Mouse (Mus musculus): ENCODE measurements at regions not wholly inside any gene's neighbourhood (a gene's known extent, or its start where the extent isn't known, plus 50 kb on each side); places are given as distances from the start of the nearest gene placed in this dataset.

DNA sequence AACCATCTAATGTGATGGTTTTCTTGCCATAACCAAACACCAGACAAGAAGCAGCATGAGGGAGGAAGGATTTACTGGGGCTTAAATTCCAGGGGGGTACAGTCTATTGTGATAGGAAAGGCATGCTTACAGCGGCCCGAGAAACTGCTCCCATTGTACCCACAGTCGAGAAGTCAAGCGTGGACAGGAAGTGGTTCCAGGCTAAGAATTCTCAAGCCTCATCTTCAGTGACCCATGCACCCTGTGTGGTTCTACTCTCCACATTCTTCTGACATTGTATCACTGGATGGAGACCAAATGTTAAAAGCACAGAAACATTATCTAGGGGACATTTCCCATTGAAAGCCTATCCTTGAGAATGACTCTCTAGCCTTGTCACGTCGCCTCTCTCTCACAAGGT, 90.8 kb upstream of the Dnajc19 start:
- TF ChIP-seq POLR2A (IDR thresholded peaks at IDR 0.05; ENCODE audit: low read depth, low read length) = no peak
- TF ChIP-seq CTCF (IDR thresholded peaks at IDR 0.05; ENCODE audit: extremely low read depth, insufficient read length, insufficient replicate concordance, low read depth, low read length) = no peak
- no peak overlapping the region for H3K27ac ChIP-seq (ENCODE audit: insufficient read depth, low read depth, low read length)
- H3K36me3 ChIP-seq (ENCODE audit: control insufficient read depth, insufficient read depth, low read length) = no peaks in the 10 kb centered on the region
- H3K4me1 ChIP-seq (ENCODE audit: control insufficient read depth, insufficient read depth, insufficient read length, low read length) = no peaks in the 10 kb centered on the region
- WGBS = 82% methylated on average over 6 of the region's 6 CpGs
- no peak overlapping the region for H3K4me3 ChIP-seq (ENCODE audit: low read depth, low read length)
- H3K27me3 ChIP-seq (ENCODE audit: control insufficient read depth, insufficient read depth, low read length) = no peaks in the 10 kb centered on the region

GRCm38 (mm10) chr3:34168087-34168486, 87.0 kb upstream of the Dnajc19 start:
- Histone ChIP-seq H3K4me3 (ENCODE audit: low read depth, low read length) (no peak overlapping the region), H3K36me3 (ENCODE audit: control insufficient read depth, insufficient read depth, low read length) (no peaks in the 10 kb centered on the region), H3K27me3 (ENCODE audit: control insufficient read depth, insufficient read depth, low read length) (no peaks in the 10 kb centered on the region), H3K27ac (ENCODE audit: insufficient read depth, low read depth, low read length) (no peak overlapping the region), H3K4me1 (ENCODE audit: control insufficient read depth, insufficient read depth, insufficient read length, low read length) (no peaks in the 10 kb centered on the region)
- WGBS = 80% methylated on average over 1 of the region's 1 CpGs
- no peak for TF ChIP-seq CTCF (IDR thresholded peaks at IDR 0.05; ENCODE audit: extremely low read depth, insufficient read length, insufficient replicate concordance, low read depth, low read length)
- TF ChIP-seq POLR2A (IDR thresholded peaks at IDR 0.05; ENCODE audit: low read depth, low read length) = no peak

DNA sequence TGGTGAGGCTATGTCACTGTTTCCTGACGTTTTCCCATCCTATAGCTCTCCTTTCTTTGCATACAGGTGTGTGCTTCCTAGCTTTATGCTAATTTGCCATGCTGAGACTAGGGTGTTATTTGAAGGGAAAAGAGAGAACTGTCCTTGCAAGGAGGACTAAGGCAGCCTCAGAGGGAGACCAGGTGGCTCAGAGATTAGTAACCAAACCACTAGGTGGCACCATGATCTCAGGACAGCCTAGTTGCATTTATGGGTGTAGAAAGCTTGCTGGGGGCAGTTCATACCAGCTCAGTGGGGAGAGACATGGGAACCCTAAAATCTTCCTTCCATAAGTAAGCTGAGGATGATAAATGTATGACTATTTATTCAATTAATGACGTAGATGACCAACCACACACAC, 68.9 kb upstream of the Dnajc19 start:
- Histone ChIP-seq H3K27me3 (ENCODE audit: control insufficient read depth, insufficient read depth, low read length) (no peaks in the 10 kb centered on the region), H3K27ac (ENCODE audit: insufficient read depth, low read depth, low read length) (no peak overlapping the region), H3K36me3 (ENCODE audit: control insufficient read depth, insufficient read depth, low read length) (no peaks in the 10 kb centered on the region), H3K4me1 (ENCODE audit: control insufficient read depth, insufficient read depth, insufficient read length, low read length) (no peaks in the 10 kb centered on the region), H3K4me3 (ENCODE audit: low read depth, low read length) (no peak overlapping the region)
- TF ChIP-seq CTCF (IDR thresholded peaks at IDR 0.05; ENCODE audit: extremely low read depth, insufficient read length, insufficient replicate concordance, low read depth, low read length) (no peak), POLR2A (IDR thresholded peaks at IDR 0.05; ENCODE audit: low read depth, low read length) (no peak)
- 53% methylated on average over 2 of the region's 2 CpGs for WGBS

DNA sequence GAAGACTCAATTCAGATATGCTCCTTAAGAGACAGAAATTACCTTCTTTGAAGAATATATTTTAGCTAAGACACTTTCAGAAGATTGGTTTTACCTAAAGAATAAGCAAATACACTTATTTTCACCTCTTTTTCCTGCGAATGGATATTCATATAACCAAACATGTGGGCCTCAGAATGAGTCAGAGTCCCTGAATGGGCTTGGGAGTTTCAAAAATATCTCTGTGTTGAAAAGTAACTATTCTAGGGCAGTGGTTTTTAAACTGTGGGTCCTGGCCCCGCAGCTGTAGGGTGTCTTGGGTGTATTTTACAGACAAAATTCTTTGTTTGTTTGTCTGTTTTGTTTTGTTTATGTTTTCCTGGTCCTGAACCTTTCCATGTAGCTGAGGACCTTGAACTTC, 62.5 kb upstream of the Dnajc19 start:
- H3K36me3 ChIP-seq (ENCODE audit: control insufficient read depth, insufficient read depth, low read length) = no peaks in the 10 kb centered on the region
- H3K27ac ChIP-seq (ENCODE audit: insufficient read depth, low read depth, low read length) = no peak overlapping the region
- TF ChIP-seq POLR2A (IDR thresholded peaks at IDR 0.05; ENCODE audit: low read depth, low read length) = no peak
- TF ChIP-seq CTCF (IDR thresholded peaks at IDR 0.05; ENCODE audit: extremely low read depth, insufficient read length, insufficient replicate concordance, low read depth, low read length) = no peak
- no peaks in the 10 kb centered on the region for H3K4me1 ChIP-seq (ENCODE audit: control insufficient read depth, insufficient read depth, insufficient read length, low read length)
- H3K27me3 ChIP-seq (ENCODE audit: control insufficient read depth, insufficient read depth, low read length) = no peaks in the 10 kb centered on the region
- WGBS = 47% methylated on average over 2 of the region's 2 CpGs
- no peak overlapping the region for H3K4me3 ChIP-seq (ENCODE audit: low read depth, low read length)

DNA sequence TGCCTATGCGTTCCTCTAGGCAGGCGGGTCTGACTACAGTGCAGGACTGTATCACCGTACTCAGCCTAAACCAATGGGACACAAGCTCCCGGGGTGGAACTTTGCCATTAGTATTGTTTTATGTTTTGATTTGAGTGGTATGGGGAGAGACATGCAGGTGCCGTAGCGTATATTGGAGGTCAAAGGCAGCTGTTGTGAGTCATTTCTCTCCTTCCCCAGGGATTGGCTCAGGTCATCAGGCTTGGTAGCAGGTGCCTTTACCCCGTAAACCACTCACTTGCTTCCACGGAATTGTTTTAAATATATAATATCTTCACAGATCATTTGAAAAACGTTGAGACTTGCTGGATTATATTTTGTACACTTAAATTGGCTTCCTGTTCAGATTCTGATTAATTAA, 58.1 kb upstream of the Dnajc19 start:
- Histone ChIP-seq H3K27me3 (ENCODE audit: control insufficient read depth, insufficient read depth, low read length) (no peaks in the 10 kb centered on the region), H3K4me3 (ENCODE audit: low read depth, low read length) (no peak overlapping the region), H3K27ac (ENCODE audit: insufficient read depth, low read depth, low read length) (no peak overlapping the region), H3K4me1 (ENCODE audit: control insufficient read depth, insufficient read depth, insufficient read length, low read length) (no peaks in the 10 kb centered on the region), H3K36me3 (ENCODE audit: control insufficient read depth, insufficient read depth, low read length) (no peaks in the 10 kb centered on the region)
- 75% methylated on average over 9 of the region's 9 CpGs for WGBS
- TF ChIP-seq POLR2A (IDR thresholded peaks at IDR 0.05; ENCODE audit: low read depth, low read length) (no peak), CTCF (IDR thresholded peaks at IDR 0.05; ENCODE audit: extremely low read depth, insufficient read length, insufficient replicate concordance, low read depth, low read length) (no peak)

DNA sequence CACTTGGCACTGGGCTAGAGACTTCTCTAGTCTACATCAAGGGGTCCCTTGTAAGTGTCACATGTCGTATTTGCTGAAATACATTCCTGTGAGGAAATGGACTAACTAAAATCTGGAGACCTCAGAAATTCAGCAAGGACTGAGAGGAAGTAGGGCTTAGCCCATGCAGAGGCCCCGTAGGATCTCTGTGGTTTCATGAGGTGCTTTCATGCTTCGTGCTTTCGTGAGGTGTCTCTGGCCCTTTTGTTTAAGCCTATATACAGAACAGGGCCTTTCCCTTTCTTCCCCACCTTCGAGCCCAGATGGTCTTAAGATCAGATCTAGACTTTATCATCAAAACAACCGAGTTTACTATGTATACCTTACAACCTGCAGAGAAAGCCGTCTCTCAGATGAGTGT, 56.9 kb upstream of the Dnajc19 start:
- H3K36me3 ChIP-seq (ENCODE audit: control insufficient read depth, insufficient read depth, low read length) = no peaks in the 10 kb centered on the region
- H3K27me3 ChIP-seq (ENCODE audit: control insufficient read depth, insufficient read depth, low read length) = no peaks in the 10 kb centered on the region
- 71% methylated on average over 7 of the region's 7 CpGs for WGBS

GRCm38 (mm10) chr3:34136385-34136784, 55.3 kb upstream of the Dnajc19 start:
- TF ChIP-seq POLR2A (IDR thresholded peaks at IDR 0.05; ENCODE audit: low read depth, low read length) (no peak), CTCF (IDR thresholded peaks at IDR 0.05; ENCODE audit: extremely low read depth, insufficient read length, insufficient replicate concordance, low read depth, low read length) (no peak)
- WGBS = 53% methylated on average over 2 of the region's 2 CpGs
- Histone ChIP-seq H3K27ac (ENCODE audit: insufficient read depth, low read depth, low read length) (no peak overlapping the region), H3K4me3 (ENCODE audit: low read depth, low read length) (no peak overlapping the region), H3K4me1 (ENCODE audit: control insufficient read depth, insufficient read depth, insufficient read length, low read length) (no peaks in the 10 kb centered on the region), H3K36me3 (ENCODE audit: control insufficient read depth, insufficient read depth, low read length) (no peaks in the 10 kb centered on the region), H3K27me3 (ENCODE audit: control insufficient read depth, insufficient read depth, low read length) (no peaks in the 10 kb centered on the region)

More for the DNA sequence above, 56.9 kb upstream of the Dnajc19 start:
- H3K27ac ChIP-seq (ENCODE audit: insufficient read depth, low read depth, low read length) = no peak overlapping the region
- no peak for TF ChIP-seq POLR2A (IDR thresholded peaks at IDR 0.05; ENCODE audit: low read depth, low read length)
- no peak for TF ChIP-seq CTCF (IDR thresholded peaks at IDR 0.05; ENCODE audit: extremely low read depth, insufficient read length, insufficient replicate concordance, low read depth, low read length)
- no peak overlapping the region for H3K4me3 ChIP-seq (ENCODE audit: low read depth, low read length)
- no peaks in the 10 kb centered on the region for H3K4me1 ChIP-seq (ENCODE audit: control insufficient read depth, insufficient read depth, insufficient read length, low read length)
